12 mouse cellular contexts compared by ENCODE assay signal in the genomic region with DNA sequence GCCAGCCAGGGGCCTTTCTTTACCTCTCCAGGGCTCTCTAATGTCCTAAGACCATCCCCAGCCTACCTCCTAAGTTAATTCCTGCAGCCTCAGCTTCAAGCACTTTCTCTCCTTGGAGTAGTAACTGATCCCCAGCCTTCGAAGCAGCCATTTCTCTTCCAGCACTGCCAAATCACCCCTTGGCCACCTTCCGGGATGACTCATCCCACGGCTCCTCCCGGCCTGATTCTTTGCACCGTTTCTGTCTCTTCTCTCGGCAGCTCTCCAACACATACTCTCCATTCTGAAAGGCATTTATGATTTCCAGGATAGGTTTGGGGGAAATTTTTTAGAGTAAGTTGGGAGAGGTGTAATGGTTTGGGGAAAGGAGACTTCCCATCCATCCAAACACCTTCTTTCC. TPM values are rescaled to one million over a fixed set of nuclear protein-coding genes. Genes with fewer than 3 reads are reported as not detected.
A peak's percentile ranks its signal among the peaks of the same experiment; 100 is the strongest.
DNase-seq lines count a peak whose midpoint lies in the region; ATAC-seq lines count a peak whose summit lies in the region.
"Had no signal": no experiment of that assay in that cellular context is flagged by ENCODE, and none has a peak within 500 bp of the region (broad histone marks: within the 10 kb centered on the region; RNA-seq: fewer than 3 reads in every experiment).

No protein-coding gene starts in this region.

- H3K4me1 ChIP-seq in kidney, embryonic 14.5 days (ENCODE audit: control insufficient read depth, insufficient read depth, low read length) = no peaks in the 10 kb centered on the region
- no peaks in the 10 kb centered on the region for H3K4me1 ChIP-seq in kidney, embryonic 16.5 days (ENCODE audit: insufficient read depth, low read length)
- H3K4me1 ChIP-seq in intestine, embryonic 16.5 days (ENCODE audit: control insufficient read depth, insufficient read depth, low read length) = no peaks in the 10 kb centered on the region
- H3K4me1 ChIP-seq: embryonic facial prominence, embryonic 15.5 days; limb, embryonic 15.5 days had no signal

- peak; percentile 38 for DNase-seq in adrenal gland, postnatal 10 days
- no peak for DNase-seq in adrenal gland, postnatal 4 days (ENCODE audit: low spot score in 2 of 2)
- DNase-seq in urinary bladder, postnatal 14 days (ENCODE audit: low spot score) = peak; percentile 42
- DNase-seq in urinary bladder, postnatal 10 days (ENCODE audit: low spot score) = no peak
- peak; percentile 29 to 32 for DNase-seq in gastrocnemius, postnatal 36 days

- H3K27me3 ChIP-seq in kidney, embryonic 14.5 days (ENCODE audit: control insufficient read depth, insufficient read depth, low read length) = no peaks in the 10 kb centered on the region
- no peaks in the 10 kb centered on the region for H3K27me3 ChIP-seq in kidney, embryonic 16.5 days (ENCODE audit: insufficient read depth, low read length)
- H3K27me3 ChIP-seq in intestine, embryonic 16.5 days (replicated peaks; ENCODE audit: control insufficient read depth, insufficient read depth, low read length) = no peaks in the 10 kb centered on the region
- H3K27me3 ChIP-seq: embryonic facial prominence, embryonic 15.5 days; limb, embryonic 15.5 days had no signal

- no peak overlapping the region for H3K9ac ChIP-seq in kidney, embryonic 14.5 days (ENCODE audit: low read depth, low read length)
- H3K9ac ChIP-seq in kidney, embryonic 16.5 days (replicated peaks; ENCODE audit: low read length) = no peak overlapping the region
- H3K9ac ChIP-seq in intestine, embryonic 16.5 days (ENCODE audit: low read depth, low read length) = no peak overlapping the region
- H3K9ac ChIP-seq: embryonic facial prominence, embryonic 15.5 days; limb, embryonic 15.5 days had no signal

- 68% methylated on average over 6 of the region's 6 CpGs for WGBS in kidney, embryonic 14.5 days
- WGBS in kidney, embryonic 16.5 days = 52% methylated on average over 6 of the region's 6 CpGs
- 56% methylated on average over 6 of the region's 6 CpGs for WGBS in intestine, embryonic 16.5 days

- no peak for ATAC-seq in kidney, embryonic 14.5 days (ENCODE audit: low FRiP score, low TSS enrichment)
- no peak for ATAC-seq in kidney, embryonic 16.5 days (ENCODE audit: low FRiP score, low TSS enrichment)
- ATAC-seq in intestine, embryonic 16.5 days = no peak
- ATAC-seq: inflammation-experienced regulatory T-cells, adult 6 months had no signal

- H3K4me3 ChIP-seq in kidney, embryonic 14.5 days (ENCODE audit: low read length) = no peak overlapping the region
- no peak overlapping the region for H3K4me3 ChIP-seq in kidney, embryonic 16.5 days (ENCODE audit: low read length)
- H3K4me3 ChIP-seq in intestine, embryonic 16.5 days (ENCODE audit: low read length) = no peak overlapping the region
- H3K4me3 ChIP-seq: embryonic facial prominence, embryonic 15.5 days; limb, embryonic 15.5 days had no signal

- 0 out of 2 replicates have a peak, but pooled peaks cover 3% of the 10 kb centered on the region for H3K9me3 ChIP-seq in kidney, embryonic 14.5 days (ENCODE audit: control insufficient read depth, low read length)
- H3K9me3 ChIP-seq in kidney, embryonic 16.5 days (ENCODE audit: low read length) = no peaks in the 10 kb centered on the region; the same call in 1 of the 2 replicates
- H3K9me3 ChIP-seq in intestine, embryonic 16.5 days (ENCODE audit: control insufficient read depth, low read length) = no peaks in the 10 kb centered on the region
- H3K9me3 ChIP-seq: embryonic facial prominence, embryonic 15.5 days; limb, embryonic 15.5 days had no signal

- no peaks in the 10 kb centered on the region for H3K36me3 ChIP-seq in kidney, embryonic 14.5 days (ENCODE audit: control insufficient read depth, insufficient read depth, low read length)
- no peaks in the 10 kb centered on the region for H3K36me3 ChIP-seq in kidney, embryonic 16.5 days (ENCODE audit: insufficient read depth, low read length)
- H3K36me3 ChIP-seq in intestine, embryonic 16.5 days (ENCODE audit: control insufficient read depth, insufficient read depth, low read length) = no peaks in the 10 kb centered on the region
- H3K36me3 ChIP-seq: embryonic facial prominence, embryonic 15.5 days; limb, embryonic 15.5 days had no signal

- H3K4me2 ChIP-seq in kidney, embryonic 14.5 days (replicated peaks; ENCODE audit: low read depth, low read length) = no peak overlapping the region
- H3K4me2 ChIP-seq in kidney, embryonic 16.5 days (replicated peaks; ENCODE audit: low read depth, low read length) = no peak overlapping the region
- H3K4me2 ChIP-seq in intestine, embryonic 16.5 days (ENCODE audit: low read depth, low read length) = no peak overlapping the region
- H3K4me2 ChIP-seq: embryonic facial prominence, embryonic 15.5 days; limb, embryonic 15.5 days had no signal

- H3K27ac ChIP-seq in kidney, embryonic 14.5 days (ENCODE audit: low read depth, low read length) = no peak overlapping the region
- no peak overlapping the region for H3K27ac ChIP-seq in kidney, embryonic 16.5 days (ENCODE audit: low read length)
- no peak overlapping the region for H3K27ac ChIP-seq in intestine, embryonic 16.5 days (ENCODE audit: low read length)
- H3K27ac ChIP-seq: embryonic facial prominence, embryonic 15.5 days; limb, embryonic 15.5 days; macrophage had no signal

- intact Hi-C loops in gastrocnemius, postnatal 36 days (cut with DNase I) = no loop called here

RNA-seq across cellular contexts. Expression of gene Fam114a2, which starts 58.7 kb away (rescaled TPM):
- 10 to 100 TPM; 45.7 to 47.6 TPM for total RNA-seq in adrenal gland, postnatal 10 days (2021)
- 10 to 100 TPM; 54.9 to 60.5 TPM for total RNA-seq in adrenal gland, postnatal 4 days (2021)
- 10 to 100 TPM; 45.6 to 48.0 TPM for total RNA-seq in gastrocnemius, postnatal 36 days (2021)
- polyA plus RNA-seq in kidney, embryonic 14.5 days (2014; fragmentation: Nextera tagmentation; extraction: Ambion mirVana) = 47.9 and 71.4 TPM in 2 replicates
- 87.2 and 96.8 TPM in 2 replicates for polyA plus RNA-seq in kidney, embryonic 16.5 days (2015; fragmentation: Nextera tagmentation; extraction: Ambion mirVana)
- polyA plus RNA-seq in intestine, embryonic 16.5 days (2015; fragmentation: Nextera tagmentation; extraction: Ambion mirVana) = 89.6 and 90.5 TPM in 2 replicates

RNA-seq across cellular contexts. Expression of gene Mfap3, which starts 58.7 kb away (rescaled TPM):
- 10 to 100 TPM; 28.1 to 32.0 TPM for total RNA-seq in adrenal gland, postnatal 10 days (2021)
- total RNA-seq in adrenal gland, postnatal 4 days (2021) = 10 to 100 TPM; 41.0 to 45.2 TPM
- total RNA-seq in gastrocnemius, postnatal 36 days (2021) = 1 to 10 TPM; 6.0 to 7.3 TPM
- 39.6 and 52.6 TPM in 2 replicates for polyA plus RNA-seq in kidney, embryonic 14.5 days (2014; fragmentation: Nextera tagmentation; extraction: Ambion mirVana)
- polyA plus RNA-seq in kidney, embryonic 16.5 days (2015; fragmentation: Nextera tagmentation; extraction: Ambion mirVana) = 50.7 and 51.3 TPM in 2 replicates
- polyA plus RNA-seq in intestine, embryonic 16.5 days (2015; fragmentation: Nextera tagmentation; extraction: Ambion mirVana) = 36.1 and 37.6 TPM in 2 replicates

Comparison
In these comparisons a context has a peak if more than half of its experiments do, and no peak if none do; other contexts are left out.
1. DNase-seq: peak in adrenal gland, postnatal 10 days (single experiment), urinary bladder, postnatal 14 days (single experiment) and gastrocnemius, postnatal 36 days (2 of 2); none in adrenal gland, postnatal 4 days (0 of 2) and urinary bladder, postnatal 10 days (single experiment).